Mouse (Mus musculus): Measurements from ENCODE around the gene St14. TPM values are rescaled to one million over a fixed set of nuclear protein-coding genes. Genes with fewer than 3 reads are reported as not detected.

St14 gene
- polyA plus RNA-seq (2014; fragmentation: Illumina TruSeq; extraction: RNeasy Lipid Tissue Mini Kit (QIAGEN cat#74804)): 0.11 TPM

DNA sequence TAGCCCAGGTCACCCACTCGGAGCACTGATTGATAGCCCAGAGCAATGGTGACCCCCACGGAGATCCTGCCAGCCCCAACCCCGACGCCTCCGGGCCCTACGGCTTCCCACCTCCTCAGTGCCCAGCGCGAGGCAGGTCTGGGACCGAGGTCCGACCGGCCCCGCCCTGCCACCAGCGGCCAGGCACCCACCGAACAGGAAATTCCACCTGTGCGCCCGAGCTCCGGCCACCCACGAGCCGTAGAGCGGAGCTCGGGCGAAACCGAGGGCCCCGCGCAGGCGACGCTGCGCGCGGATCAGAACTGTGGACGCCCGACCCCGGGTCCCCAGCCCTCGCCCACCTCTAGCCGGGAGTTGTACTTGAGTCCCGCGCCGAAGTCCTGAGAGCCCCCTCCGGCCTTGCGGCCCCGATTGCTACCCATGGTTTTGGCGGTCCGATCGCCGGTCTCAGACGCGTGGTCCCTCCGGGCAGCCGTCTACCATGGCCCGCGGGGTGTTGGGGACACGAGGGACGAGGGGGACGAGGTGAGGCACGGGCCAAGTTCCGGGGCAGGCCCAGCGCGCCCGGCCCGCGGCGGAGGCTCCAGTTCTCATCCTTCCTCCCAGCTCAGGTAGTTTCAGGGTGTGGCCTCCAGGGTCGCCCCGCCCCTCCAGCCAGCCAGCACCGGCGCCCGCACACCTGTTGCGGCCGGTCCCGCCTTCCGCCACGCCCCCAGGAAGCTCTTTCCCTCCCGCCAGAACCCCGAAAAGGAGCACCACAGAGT, at the start of gene St14:
TSS of gene St14 (minus strand) at position 649 of the 764 bp plus-strand sequence.

Other genes with a start within 250 kb of the St14 start
- 1.9 TPM for gene Adamts15, start 209.4 kb downstream of the St14 start, polyA plus RNA-seq (2014; fragmentation: Illumina TruSeq; extraction: RNeasy Lipid Tissue Mini Kit (QIAGEN cat#74804))
- 1.0 TPM for gene Adamts8, start 189.3 kb downstream of the St14 start, polyA plus RNA-seq (2014; fragmentation: Illumina TruSeq; extraction: RNeasy Lipid Tissue Mini Kit (QIAGEN cat#74804))
- 58.7 TPM for gene Zbtb44, start 101.2 kb downstream of the St14 start, polyA plus RNA-seq (2014; fragmentation: Illumina TruSeq; extraction: RNeasy Lipid Tissue Mini Kit (QIAGEN cat#74804))
- gene Aplp2, start 80.0 kb upstream of the St14 start, polyA plus RNA-seq (2014; fragmentation: Illumina TruSeq; extraction: RNeasy Lipid Tissue Mini Kit (QIAGEN cat#74804)): 798 TPM
- 9.9 TPM for gene Prdm10, start 148.7 kb upstream of the St14 start, polyA plus RNA-seq (2014; fragmentation: Illumina TruSeq; extraction: RNeasy Lipid Tissue Mini Kit (QIAGEN cat#74804))

All from ovary, adult 10 weeks (tissue).